Mouse (Mus musculus) frontal cortex, postnatal 14 days (tissue): ENCODE measurements around the gene Psmg4.

Experiments used
- DNase-seq, 2 experiments: peaks; one replicate each; pipeline ENCODE4 v3.0.0; 2022; ENCODE audit warnings: low spot score in 2 of 2

The Psmg4 gene

GRCm38 (mm10) chr13:34162491-34163303 lies at the start of gene Psmg4:
TSS of gene Psmg4 (plus strand) at chr13:34162964.
- DNase-seq, result peak; percentile 87 to 90

- no peak for DNase-seq
Measured at GRCm38 (mm10) chr13:34113086-34113485, 49.7 kb upstream of the Psmg4 start.

GRCm38 (mm10) chr13:34114654-34115053 lies 48.1 kb upstream of the Psmg4 start:
- DNase-seq, result no peak

GRCm38 (mm10) chr13:34116508-34116907 lies 46.3 kb upstream of the Psmg4 start:
- DNase-seq, result no peak

- DNase-seq, result no peak
Measured at GRCm38 (mm10) chr13:34118816-34119215, 43.9 kb upstream of the Psmg4 start.

- DNase-seq, result no peak
Measured at GRCm38 (mm10) chr13:34119406-34119805, 43.4 kb upstream of the Psmg4 start.

- DNase-seq, result no peak
Measured at GRCm38 (mm10) chr13:34120536-34120935, 42.2 kb upstream of the Psmg4 start.

- no peak for DNase-seq
Measured at GRCm38 (mm10) chr13:34125711-34126110, 37.1 kb upstream of the Psmg4 start.

GRCm38 (mm10) chr13:34128276-34129114 lies 34.3 kb upstream of the Psmg4 start:
- DNase-seq, result no peak

GRCm38 (mm10) chr13:34129485-34130225 lies 33.1 kb upstream of the Psmg4 start:
- peak; percentile 63 to 68 for DNase-seq

GRCm38 (mm10) chr13:34130226-34130731 lies 32.5 kb upstream of the Psmg4 start, which contains the start of gene Tubb2b:
TSS of gene Tubb2b (minus strand) at chr13:34130466.
- peak; percentile 79 to 83 for DNase-seq

- DNase-seq, result peak in 1 of 2 experiments; percentile 58
Measured at GRCm38 (mm10) chr13:34131011-34131707, 31.6 kb upstream of the Psmg4 start.

GRCm38 (mm10) chr13:34131708-34132060 lies 31.1 kb upstream of the Psmg4 start:
- peak in 1 of 2 experiments; percentile 46 for DNase-seq

- no peak for DNase-seq
Measured at GRCm38 (mm10) chr13:34132299-34132698, 30.5 kb upstream of the Psmg4 start.

- no peak for DNase-seq
Measured at GRCm38 (mm10) chr13:34132875-34133274, 29.9 kb upstream of the Psmg4 start.

- no peak for DNase-seq
Measured at GRCm38 (mm10) chr13:34133326-34134071, 29.3 kb upstream of the Psmg4 start.

- DNase-seq, result no peak
Measured at GRCm38 (mm10) chr13:34134276-34134675, 28.5 kb upstream of the Psmg4 start.

GRCm38 (mm10) chr13:34136605-34137004 lies 26.2 kb upstream of the Psmg4 start:
- peak in 1 of 2 experiments; percentile 49 for DNase-seq

- DNase-seq, result no peak
Measured at GRCm38 (mm10) chr13:34143389-34143788, 19.4 kb upstream of the Psmg4 start.

GRCm38 (mm10) chr13:34146916-34147315 lies 15.8 kb upstream of the Psmg4 start:
- DNase-seq, result peak in 1 of 2 experiments; percentile 3
